Mouse (Mus musculus) liver, adult 2 months (tissue): ENCODE measurements at regions not wholly inside any gene's neighbourhood (a gene's known extent, or its start where the extent isn't known, plus 50 kb on each side); places are given as distances from the start of the nearest gene placed in this dataset.

ENCODE experiments used
- CTCF ChIP-seq: fragments of 200-500 bp; IDR thresholded peaks from 2 replicates; pipeline ENCODE4 v1.5.1; 2011; ENCODE audit warnings: low read depth, low read length, control low read depth
- POLR2A ChIP-seq: fragments of 200-500 bp; IDR thresholded peaks from 2 replicates; pipeline ENCODE4 v1.6.1; 2011; ENCODE audit warnings: low read length, control low read depth; ENCODE audit not compliant: insufficient read depth; ENCODE audit errors: extremely low read depth

- TF ChIP-seq CTCF (no peak), POLR2A (no peak)
Measured at GRCm38 (mm10) chr5:67496710-67497109, 68.6 kb upstream of the Bend4 start.
